Comparison of ENCODE assay signal across 9 mouse cellular contexts in the genomic region with DNA sequence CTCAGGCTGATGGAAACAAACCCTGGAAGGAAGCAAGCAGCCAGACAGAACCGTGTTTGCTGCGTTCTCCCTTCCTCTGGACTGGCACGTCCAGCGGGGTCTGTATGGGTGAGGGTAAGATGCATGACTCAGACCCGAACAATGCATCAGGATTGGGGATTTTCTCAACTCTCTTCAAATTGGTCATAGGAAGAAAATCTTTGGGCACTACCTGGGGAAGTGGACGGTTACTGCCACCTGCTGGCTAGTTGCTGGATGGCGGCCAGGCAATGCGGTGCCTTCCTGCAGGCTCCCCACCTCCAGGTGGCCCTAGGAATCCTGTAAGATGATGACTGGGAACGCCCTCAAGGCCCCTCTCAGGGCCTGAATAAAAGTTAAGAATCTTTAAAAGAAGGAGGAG. TPM values are rescaled to one million over a fixed set of nuclear protein-coding genes. Genes with fewer than 3 reads are reported as not detected.
DNase-seq lines count a peak whose midpoint lies in the region; ATAC-seq and TF ChIP-seq lines count a peak whose summit lies in the region.
"Had no signal": no experiment of that assay in that cellular context is flagged by ENCODE, and none has a peak within 500 bp of the region (broad histone marks: within the 10 kb centered on the region; RNA-seq: fewer than 3 reads in every experiment).

No protein-coding gene starts in this region.

- H3K79me2 ChIP-seq in MEL (ENCODE audit: control insufficient read depth, insufficient read depth, low read length, poor library complexity): no peaks in the 10 kb centered on the region

- peaks cover 2 to 3% of the 10 kb centered on the region in 2 experiments; a peak in 3 of 4 replicates for H3K27me3 ChIP-seq in MEL (ENCODE audit: control insufficient read depth in 1 of 2, insufficient read depth in 2 of 2, low read length in 2 of 2)
- H3K27me3 ChIP-seq in forebrain, embryonic 14.5 days (replicated peaks; ENCODE audit: control insufficient read depth, insufficient read depth, low read length): no peaks in the 10 kb centered on the region
- peaks cover 4% of the 10 kb centered on the region; the same call in 1 of the 2 replicates for H3K27me3 ChIP-seq in hindbrain, embryonic 15.5 days

- H3K4me2 ChIP-seq in forebrain, embryonic 14.5 days (ENCODE audit: low read length): no peak overlapping the region
- H3K4me2 ChIP-seq in hindbrain, embryonic 15.5 days: no peak overlapping the region

- no peaks in the 10 kb centered on the region for H3K9me3 ChIP-seq in MEL (replicated peaks; ENCODE audit: insufficient read depth, low read length)
- H3K9me3 ChIP-seq in forebrain, embryonic 14.5 days (replicated peaks; ENCODE audit: control insufficient read depth, low read length): no peaks in the 10 kb centered on the region
- no peaks in the 10 kb centered on the region for H3K9me3 ChIP-seq in hindbrain, embryonic 15.5 days

- no peaks in the 10 kb centered on the region for H3K36me3 ChIP-seq in MEL (ENCODE audit: control insufficient read depth in 1 of 2, insufficient read depth in 2 of 2, low read length in 2 of 2)
- no peaks in the 10 kb centered on the region for H3K36me3 ChIP-seq in forebrain, embryonic 14.5 days (ENCODE audit: control insufficient read depth, insufficient read depth, low read length)
- no peaks in the 10 kb centered on the region for H3K36me3 ChIP-seq in hindbrain, embryonic 15.5 days

- TF ChIP-seq EP300 in MEL (IDR thresholded peaks at IDR 0.05; ENCODE audit: low read depth in 1 of 2, low read length in 2 of 2): no peak

- peak; percentile 91 to 99 (median 94) for TF ChIP-seq CTCF in MEL (IDR thresholded peaks at IDR 0.05 in 2 of 3, conservative IDR thresholded peaks at IDR 0.05 in 1 of 3; ENCODE audit: control insufficient read depth in 1 of 3, insufficient read depth in 1 of 3, low read depth in 2 of 3, low read length in 3 of 3, poor library complexity in 1 of 3, severe bottlenecking in 1 of 3)

- TF ChIP-seq RAD21 in MEL (IDR thresholded peaks at IDR 0.05; ENCODE audit: low read depth, low read length): peak; percentile 98

- peak; percentile 81 for DNase-seq in MEL (ENCODE audit: low read depth, low spot score)
- DNase-seq in c-Kit-positive CD71-positive TER-119-negative erythroid progenitor cells, embryonic 14.5 days (ENCODE audit: low read depth): peak; percentile 37
- peak; percentile 82 for DNase-seq in forebrain, embryonic 14.5 days (ENCODE audit: low spot score)
- DNase-seq in layer of hippocampus, postnatal 36 days: peak; percentile 64 to 69
- DNase-seq in mesoderm, embryonic 11.5 days (ENCODE audit: low read depth, low spot score): peak; percentile 78
- DNase-seq in skeletal muscle tissue, adult 2 months (ENCODE audit: low read depth, low spot score): peak; percentile 67

- no peaks in the 10 kb centered on the region for H3K4me1 ChIP-seq in MEL (ENCODE audit: control insufficient read depth in 1 of 2, insufficient read depth in 2 of 2, low read length in 2 of 2)
- H3K4me1 ChIP-seq in forebrain, embryonic 14.5 days (ENCODE audit: control insufficient read depth, insufficient read depth, low read length): no peaks in the 10 kb centered on the region
- no peaks in the 10 kb centered on the region for H3K4me1 ChIP-seq in hindbrain, embryonic 15.5 days (replicated peaks)

- no peak overlapping the region for H3K9ac ChIP-seq in MEL (ENCODE audit: control insufficient read depth, low read depth, low read length, poor library complexity, severe bottlenecking)
- H3K9ac ChIP-seq in forebrain, embryonic 14.5 days (ENCODE audit: low read length): no peak overlapping the region
- H3K9ac ChIP-seq in hindbrain, embryonic 15.5 days: no peak overlapping the region

- no peak for TF ChIP-seq POLR2A in MEL (IDR thresholded peaks at IDR 0.05; ENCODE audit: control insufficient read depth in 1 of 2, insufficient read depth in 1 of 2, low read depth in 1 of 2, low read length in 2 of 2, poor library complexity in 1 of 2)

- ATAC-seq in forebrain, embryonic 14.5 days: peak; percentile 66
- peak; percentile 51 for ATAC-seq in hindbrain, embryonic 15.5 days (ENCODE audit: low FRiP score, low read depth)
- no peak for ATAC-seq in erythroid progenitor cell, adult 5-6 weeks (replicated peaks; ENCODE audit: low FRiP score, poor library complexity, severe bottlenecking)

- 5% methylated on average over 9 of the region's 9 CpGs for WGBS in forebrain, embryonic 14.5 days
- WGBS in hindbrain, embryonic 15.5 days: 13% methylated on average over 9 of the region's 9 CpGs

- no peak overlapping the region for H3K27ac ChIP-seq in MEL (ENCODE audit: control insufficient read depth, low read depth, low read length)
- H3K27ac ChIP-seq in forebrain, embryonic 14.5 days (ENCODE audit: low read depth, low read length): no peak overlapping the region
- no peak overlapping the region for H3K27ac ChIP-seq in hindbrain, embryonic 15.5 days (replicated peaks)

- no peak overlapping the region for H3K4me3 ChIP-seq in MEL (ENCODE audit: control insufficient read depth in 1 of 2, insufficient read depth in 1 of 2, low read depth in 2 of 2, low read length in 2 of 2)
- H3K4me3 ChIP-seq in forebrain, embryonic 14.5 days (ENCODE audit: low read depth, low read length): no peak overlapping the region
- no peak overlapping the region for H3K4me3 ChIP-seq in hindbrain, embryonic 15.5 days
- H3K4me3 ChIP-seq: megakaryocyte, embryonic 14.5 days had no signal

TF ChIP-seq in MEL, 35 proteins besides CTCF, POLR2A, EP300 and RAD21 (continues in another document):
- TF ChIP-seq JUND (IDR thresholded peaks at IDR 0.05; ENCODE audit: low read depth, low read length) (no peak), BHLHE40 (IDR thresholded peaks at IDR 0.05; ENCODE audit: borderline replicate concordance, low read depth, low read length) (no peak), TBP (IDR thresholded peaks at IDR 0.05; ENCODE audit: low read depth, low read length) (no peak), MAFK (IDR thresholded peaks at IDR 0.05; ENCODE audit: borderline replicate concordance, low read depth, low read length) (no peak), ZMIZ1 (IDR thresholded peaks at IDR 0.05; ENCODE audit: low read depth, low read length) (no peak), TAL1 (IDR thresholded peaks at IDR 0.05; ENCODE audit: low read length) (no peak), MXI1 (IDR thresholded peaks at IDR 0.05; ENCODE audit: low read depth, low read length) (no peak), CHD2 (IDR thresholded peaks at IDR 0.05; ENCODE audit: low read length) (no peak), HCFC1 (IDR thresholded peaks at IDR 0.05; ENCODE audit: low read depth, low read length) (no peak), ELF1 (IDR thresholded peaks at IDR 0.05; ENCODE audit: low read depth, low read length) (0 out of 2 replicates have a peak, but pooled peaks have one; percentile 14), SIN3A (IDR thresholded peaks at IDR 0.05; ENCODE audit: low read length) (peak; percentile 35; the same call in 1 of the 2 replicates), RCOR1 (IDR thresholded peaks at IDR 0.05; ENCODE audit: low read depth, low read length) (no peak), POLR2AphosphoS2 (IDR thresholded peaks at IDR 0.05; ENCODE audit: low read length) (no peak), ZNF384 (IDR thresholded peaks at IDR 0.05; ENCODE audit: low read depth, low read length) (0 out of 2 replicates have a peak, but pooled peaks have one; percentile 19), NRF1 (IDR thresholded peaks at IDR 0.05; ENCODE audit: insufficient read depth, low read depth, low read length, poor library complexity, severe bottlenecking) (no peak), SMC3 (IDR thresholded peaks at IDR 0.05; ENCODE audit: low read depth, low read length) (peak; percentile 97), ZC3H11A (IDR thresholded peaks at IDR 0.05; ENCODE audit: low read depth, low read length) (peak; percentile 96), UBTF (IDR thresholded peaks at IDR 0.05; ENCODE audit: borderline replicate concordance, insufficient read depth, low read depth, low read length) (no peak), GABPA (IDR thresholded peaks at IDR 0.05; ENCODE audit: low read depth, low read length) (no peak), MAX (IDR thresholded peaks at IDR 0.05; ENCODE audit: low read length) (no peak)

RNA-seq across cellular contexts. Expression of gene Anxa6, which starts 6.3 kb away (rescaled TPM):
- total RNA-seq in MEL (2012; rRNA removed): 47.0 and 49.0 TPM in 2 replicates
- polyA plus RNA-seq in MEL (2012; ENCODE audit: insufficient read depth in 1 of 2, insufficient read length in 2 of 2, low read depth in 1 of 2, low replicate concordance in 2 of 2, missing spikeins in 1 of 2): 10 to 100 TPM in 1 of 2 experiments, not detected in 1; 49.4 TPM
- 41.6 and 48.5 TPM in 2 replicates for polyA plus RNA-seq in forebrain, embryonic 14.5 days (2014; fragmentation: Nextera tagmentation; extraction: Ambion mirVana)
- 58.4 and 67.8 TPM in 2 replicates for polyA plus RNA-seq in hindbrain, embryonic 15.5 days (2015; fragmentation: Nextera tagmentation; extraction: Ambion mirVana)
- 10 to 100 TPM; 95.8 to 96.4 TPM for total RNA-seq in layer of hippocampus, postnatal 36 days (2021)
- 12.3 and 15.1 TPM in 2 replicates for total RNA-seq in erythroid progenitor cell, adult 5-6 weeks (2015; ENCODE audit: low replicate concordance)
- total RNA-seq in erythroid progenitor cell, adult 5-6 weeks (2017; ENCODE audit: low replicate concordance): 14.6 and 16.3 TPM in 2 replicates

RNA-seq across cellular contexts. Expression of gene Ccdc69, which starts 38.3 kb away (rescaled TPM):
- 0.31 and 0.72 TPM in 2 replicates for total RNA-seq in MEL (2012; rRNA removed)
- under 1 TPM in 1 of 2 experiments, not detected in 1; 0.42 TPM for polyA plus RNA-seq in MEL (2012; ENCODE audit: insufficient read depth in 1 of 2, insufficient read length in 2 of 2, low read depth in 1 of 2, low replicate concordance in 2 of 2, missing spikeins in 1 of 2)
- 0.20 and 0.56 TPM in 2 replicates for polyA plus RNA-seq in forebrain, embryonic 14.5 days (2014; fragmentation: Nextera tagmentation; extraction: Ambion mirVana)
- polyA plus RNA-seq in hindbrain, embryonic 15.5 days (2015; fragmentation: Nextera tagmentation; extraction: Ambion mirVana): 0.45 and 0.49 TPM in 2 replicates
- under 1 TPM in 1 of 2 experiments, not detected in 1; 0.35 TPM for total RNA-seq in layer of hippocampus, postnatal 36 days (2021)
- total RNA-seq in erythroid progenitor cell, adult 5-6 weeks (2015; ENCODE audit: low replicate concordance): 7.1 and 7.2 TPM in 2 replicates
- 1.5 and 2.1 TPM in 2 replicates for total RNA-seq in erythroid progenitor cell, adult 5-6 weeks (2017; ENCODE audit: low replicate concordance)

RNA-seq across cellular contexts. Expression of gene Gm2a, which starts 58.3 kb away (rescaled TPM):
- 0.19 and 0.42 TPM in 2 replicates for total RNA-seq in MEL (2012; rRNA removed)
- under 1 TPM in 1 of 2 experiments, not detected in 1; 0.52 TPM for polyA plus RNA-seq in MEL (2012; ENCODE audit: insufficient read depth in 1 of 2, insufficient read length in 2 of 2, low read depth in 1 of 2, low replicate concordance in 2 of 2, missing spikeins in 1 of 2)
- 22.5 and 22.8 TPM in 2 replicates for polyA plus RNA-seq in forebrain, embryonic 14.5 days (2014; fragmentation: Nextera tagmentation; extraction: Ambion mirVana)
- polyA plus RNA-seq in hindbrain, embryonic 15.5 days (2015; fragmentation: Nextera tagmentation; extraction: Ambion mirVana): 31.4 and 32.1 TPM in 2 replicates
- 10 to 100 TPM; 33.7 to 34.1 TPM for total RNA-seq in layer of hippocampus, postnatal 36 days (2021)
- 26.4 and 26.7 TPM in 2 replicates for total RNA-seq in erythroid progenitor cell, adult 5-6 weeks (2015; ENCODE audit: low replicate concordance)
- total RNA-seq in erythroid progenitor cell, adult 5-6 weeks (2017; ENCODE audit: low replicate concordance): 10.9 and 13.8 TPM in 2 replicates
